22 mouse cellular contexts compared by ENCODE assay signal in the genomic region with DNA sequence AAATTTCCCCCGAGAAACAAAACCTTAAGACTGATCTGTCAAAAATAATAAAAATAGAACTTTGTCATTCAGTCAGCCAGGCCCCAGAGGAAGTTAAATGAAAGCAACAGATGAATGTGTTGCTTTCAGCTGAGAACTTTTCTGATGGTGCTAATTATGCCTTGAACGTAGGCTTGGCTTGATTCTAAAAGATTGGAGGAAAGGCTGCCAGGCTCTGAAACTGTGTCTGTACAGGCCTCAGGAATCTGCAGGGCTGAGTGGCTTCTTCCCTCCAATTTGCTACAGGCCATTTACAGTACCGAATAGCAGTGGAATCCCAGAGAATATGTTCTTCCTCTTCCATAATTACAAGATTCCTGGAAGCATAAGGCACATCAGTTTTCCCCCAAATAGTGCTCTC.
A peak's percentile ranks its signal among the peaks of the same experiment; 100 is the strongest.
DNase-seq lines count a peak whose midpoint lies in the region; ATAC-seq and TF ChIP-seq lines count a peak whose summit lies in the region.
"Had no signal": no experiment of that assay in that cellular context is flagged by ENCODE, and none has a peak within 500 bp of the region (broad histone marks: within the 10 kb centered on the region; RNA-seq: fewer than 3 reads in every experiment).

No protein-coding gene starts in this region.

- H3K4me1 ChIP-seq in forebrain, embryonic 13.5 days: no peaks in the 10 kb centered on the region
- no peaks in the 10 kb centered on the region for H3K4me1 ChIP-seq in forebrain, embryonic 11.5 days (replicated peaks; ENCODE audit: control insufficient read depth, insufficient read depth, low read length)
- H3K4me1 ChIP-seq in limb, embryonic 14.5 days (ENCODE audit: control insufficient read depth, insufficient read depth, low read length): no peaks in the 10 kb centered on the region
- no peaks in the 10 kb centered on the region for H3K4me1 ChIP-seq in limb, embryonic 10.5 days
- H3K4me1 ChIP-seq in liver, embryonic 12.5 days: no peaks in the 10 kb centered on the region
- H3K4me1 ChIP-seq: hindbrain, embryonic 15.5 days; limb, embryonic 12.5 days; liver, embryonic 15.5 days; neural tube, embryonic 15.5 days had no signal

- DNase-seq in forebrain, embryonic 11.5 days (ENCODE audit: low spot score): no peak
- DNase-seq in limb, embryonic 14.5 days (ENCODE audit: low spot score): peak; percentile 19
- no peak for DNase-seq in limb, embryonic 10.5 days (ENCODE audit: low spot score)
- peak; percentile 3 to 5 for DNase-seq in layer of hippocampus, adult 8-10 months (ENCODE audit: low spot score in 2 of 2)
- DNase-seq in cerebellum, adult 9-11 months: no peak
- DNase-seq in adrenal gland, adult 8-10 months: no peak
- DNase-seq: adrenal gland, postnatal 25 days; midbrain, embryonic 14.5 days; retina, postnatal 1 day; thymus, postnatal 25 days had no signal

- H3K36me3 ChIP-seq in forebrain, embryonic 13.5 days (ENCODE audit: poor library complexity, severe bottlenecking): no peaks in the 10 kb centered on the region
- H3K36me3 ChIP-seq in forebrain, embryonic 11.5 days (ENCODE audit: control insufficient read depth, insufficient read depth, low read length): no peaks in the 10 kb centered on the region
- no peaks in the 10 kb centered on the region for H3K36me3 ChIP-seq in limb, embryonic 14.5 days (ENCODE audit: control insufficient read depth, insufficient read depth, low read length)
- no peaks in the 10 kb centered on the region for H3K36me3 ChIP-seq in limb, embryonic 10.5 days
- H3K36me3 ChIP-seq in liver, embryonic 12.5 days: no peaks in the 10 kb centered on the region
- H3K36me3 ChIP-seq: hindbrain, embryonic 15.5 days; limb, embryonic 12.5 days; liver, embryonic 15.5 days; neural tube, embryonic 15.5 days had no signal

- no peak overlapping the region for H3K27ac ChIP-seq in forebrain, embryonic 13.5 days
- H3K27ac ChIP-seq in forebrain, embryonic 11.5 days (ENCODE audit: low read depth, low read length): no peak overlapping the region
- H3K27ac ChIP-seq in limb, embryonic 14.5 days (replicated peaks; ENCODE audit: low read depth, low read length): no peak overlapping the region
- H3K27ac ChIP-seq in limb, embryonic 10.5 days: no peak overlapping the region
- no peak overlapping the region for H3K27ac ChIP-seq in liver, embryonic 12.5 days
- H3K27ac ChIP-seq: hindbrain, embryonic 15.5 days; kidney, postnatal 0 days; limb, embryonic 12.5 days; liver, embryonic 15.5 days; neural tube, embryonic 15.5 days had no signal

- peak; percentile 50; the same call in 1 of the 2 replicates for ATAC-seq in forebrain, embryonic 13.5 days
- no peak for ATAC-seq in forebrain, embryonic 11.5 days (replicated peaks; ENCODE audit: low FRiP score)
- ATAC-seq in limb, embryonic 14.5 days (ENCODE audit: low FRiP score, low read depth): no peak
- ATAC-seq in liver, embryonic 12.5 days: no peak
- ATAC-seq: intestine, postnatal 0 days; lung, postnatal 0 days had no signal

- no peak overlapping the region for H3K4me3 ChIP-seq in forebrain, embryonic 13.5 days
- H3K4me3 ChIP-seq in forebrain, embryonic 11.5 days (ENCODE audit: low read depth, low read length): no peak overlapping the region
- H3K4me3 ChIP-seq in limb, embryonic 14.5 days (replicated peaks; ENCODE audit: low read length): no peak overlapping the region
- no peak overlapping the region for H3K4me3 ChIP-seq in limb, embryonic 10.5 days
- no peak overlapping the region for H3K4me3 ChIP-seq in liver, embryonic 12.5 days
- H3K4me3 ChIP-seq: hindbrain, embryonic 15.5 days; limb, embryonic 12.5 days; liver, embryonic 15.5 days; myocyte; neural tube, embryonic 15.5 days had no signal

- TF ChIP-seq POLR2A in limb, embryonic 14.5 days (IDR thresholded peaks at IDR 0.05; ENCODE audit: borderline replicate concordance, extremely low read depth, insufficient read depth, insufficient read length): no peak

- no peak overlapping the region for H3K9ac ChIP-seq in forebrain, embryonic 13.5 days
- no peak overlapping the region for H3K9ac ChIP-seq in forebrain, embryonic 11.5 days (ENCODE audit: low read length)
- H3K9ac ChIP-seq in limb, embryonic 14.5 days (ENCODE audit: low read depth, low read length, severe bottlenecking): no peak overlapping the region
- H3K9ac ChIP-seq in liver, embryonic 12.5 days: no peak overlapping the region
- H3K9ac ChIP-seq: hindbrain, embryonic 15.5 days; limb, embryonic 12.5 days; liver, embryonic 15.5 days; neural tube, embryonic 15.5 days had no signal

- WGBS in forebrain, embryonic 13.5 days: 37% methylated on average over 3 of the region's 3 CpGs
- 66% methylated on average over 3 of the region's 3 CpGs for WGBS in forebrain, embryonic 11.5 days
- WGBS in limb, embryonic 14.5 days: 39% methylated on average over 3 of the region's 3 CpGs
- WGBS in limb, embryonic 10.5 days: 72% methylated on average over 3 of the region's 3 CpGs
- WGBS in liver, embryonic 12.5 days (ENCODE audit: insufficient replicate concordance): 52% methylated on average over 3 of the region's 3 CpGs

- H3K9me3 ChIP-seq in forebrain, embryonic 13.5 days (replicated peaks): no peaks in the 10 kb centered on the region
- no peaks in the 10 kb centered on the region for H3K9me3 ChIP-seq in forebrain, embryonic 11.5 days (ENCODE audit: control insufficient read depth, low read length)
- H3K9me3 ChIP-seq in limb, embryonic 14.5 days (ENCODE audit: control insufficient read depth, low read length): no peaks in the 10 kb centered on the region
- no peaks in the 10 kb centered on the region for H3K9me3 ChIP-seq in limb, embryonic 10.5 days (replicated peaks)
- H3K9me3 ChIP-seq in liver, embryonic 12.5 days (replicated peaks): no peaks in the 10 kb centered on the region
- H3K9me3 ChIP-seq: hindbrain, embryonic 15.5 days; limb, embryonic 12.5 days; liver, embryonic 15.5 days; neural tube, embryonic 15.5 days had no signal

- H3K4me2 ChIP-seq in forebrain, embryonic 13.5 days: no peak overlapping the region
- H3K4me2 ChIP-seq in forebrain, embryonic 11.5 days (ENCODE audit: low read depth, low read length, severe bottlenecking): no peak overlapping the region
- no peak overlapping the region for H3K4me2 ChIP-seq in limb, embryonic 14.5 days (replicated peaks; ENCODE audit: low read depth, low read length, severe bottlenecking)
- H3K4me2 ChIP-seq in liver, embryonic 12.5 days: no peak overlapping the region
- H3K4me2 ChIP-seq: heart, embryonic 11.5 days; hindbrain, embryonic 15.5 days; limb, embryonic 12.5 days; liver, embryonic 15.5 days; neural tube, embryonic 15.5 days had no signal

- no peaks in the 10 kb centered on the region for H3K27me3 ChIP-seq in forebrain, embryonic 13.5 days
- H3K27me3 ChIP-seq in forebrain, embryonic 11.5 days (ENCODE audit: control insufficient read depth, insufficient read depth, low read length): no peaks in the 10 kb centered on the region
- no peaks in the 10 kb centered on the region for H3K27me3 ChIP-seq in limb, embryonic 14.5 days (ENCODE audit: control insufficient read depth, insufficient read depth, low read length)
- H3K27me3 ChIP-seq in limb, embryonic 10.5 days (ENCODE audit: low read depth, poor library complexity, severe bottlenecking): no peaks in the 10 kb centered on the region
- no peaks in the 10 kb centered on the region for H3K27me3 ChIP-seq in liver, embryonic 12.5 days (replicated peaks)
- H3K27me3 ChIP-seq: CH12.LX; hindbrain, embryonic 15.5 days; limb, embryonic 12.5 days; liver, embryonic 15.5 days; neural tube, embryonic 15.5 days had no signal

Comparison
In these comparisons a context has a peak if more than half of its experiments do, and no peak if none do; other contexts are left out.
1. DNase-seq: peak in limb, embryonic 14.5 days (single experiment) and layer of hippocampus, adult 8-10 months (2 of 2); none in forebrain, embryonic 11.5 days (single experiment), limb, embryonic 10.5 days (single experiment), cerebellum, adult 9-11 months (single experiment) and adrenal gland, adult 8-10 months (single experiment).